Mouse (Mus musculus): Measurements from ENCODE around the gene 1700030J22Rik. TPM values are rescaled to one million over a fixed set of nuclear protein-coding genes. Genes with fewer than 3 reads are reported as not detected.

The 1700030J22Rik gene
- total RNA-seq, 2 experiments from 2014 or later, result 0.10 to 0.33 TPM

DNA sequence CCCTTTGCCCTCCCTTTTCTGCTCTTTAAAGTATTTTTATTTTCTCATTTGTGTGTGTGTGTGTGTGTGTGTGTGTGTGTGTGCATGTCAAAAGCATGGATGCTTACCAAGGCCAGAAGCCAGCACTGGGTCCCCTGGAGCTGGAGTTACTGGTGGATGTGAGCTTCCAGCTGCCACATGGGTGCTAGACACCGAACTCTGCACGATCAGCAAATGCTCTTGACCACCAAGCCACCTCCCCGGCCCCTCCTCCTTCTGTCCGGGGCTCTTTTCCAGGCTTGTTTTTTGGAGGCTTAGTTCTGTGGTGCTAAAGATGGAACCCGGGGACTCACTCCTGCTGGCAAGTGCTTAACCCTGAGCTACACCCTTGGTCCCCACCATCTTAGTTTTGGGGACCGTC, 31.9 kb downstream of the 1700030J22Rik start:
- DNase-seq, result no peak
- TF ChIP-seq CTCF (IDR thresholded peaks at IDR 0.05), result no peak
- Histone ChIP-seq H3K4me3 (peak overlapping the region; percentile 65), H3K27ac (peak overlapping the region; percentile 70)
- intact Hi-C loops (cut with DNase I), result no loop called here

DNA sequence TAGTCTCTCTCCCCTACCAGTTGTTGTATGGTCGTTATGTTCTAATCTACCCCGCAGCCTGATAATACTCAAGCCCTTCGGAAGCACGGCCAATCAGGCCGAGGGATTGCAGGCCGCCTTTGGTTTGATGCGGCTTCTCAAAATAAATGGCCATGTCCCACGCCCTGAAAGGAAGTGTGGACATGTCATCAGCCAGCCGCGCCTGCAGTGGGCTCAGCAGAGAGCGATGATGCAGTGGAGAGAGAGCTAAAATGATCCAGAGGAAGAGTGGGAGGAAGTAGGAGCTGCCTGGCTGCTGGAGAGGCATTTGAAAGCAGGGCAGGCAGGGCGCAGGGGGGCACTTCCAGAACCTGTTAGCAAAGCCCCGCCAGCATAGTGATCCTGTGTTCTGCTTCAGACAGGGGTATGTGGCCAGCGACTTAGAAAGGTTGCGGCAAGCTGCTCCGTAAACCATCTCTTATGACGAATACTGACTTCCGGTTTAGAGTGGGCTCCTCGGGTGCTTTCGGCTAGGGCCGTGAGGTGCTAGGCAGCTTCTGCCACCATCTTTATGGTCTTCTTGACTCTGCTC, 32.4 kb downstream of the 1700030J22Rik start:
- H3K4me3 ChIP-seq, result peak overlapping the region; percentile 65
- peak overlapping the region; percentile 70 for H3K27ac ChIP-seq
- intact Hi-C loops (cut with DNase I), result no loop called here
- no peak for TF ChIP-seq CTCF (IDR thresholded peaks at IDR 0.05)
- DNase-seq, result peak; percentile 28

- intact Hi-C loops (cut with DNase I), result no loop called here
- no peak for DNase-seq
- no peak for TF ChIP-seq CTCF (IDR thresholded peaks at IDR 0.05)
- Histone ChIP-seq H3K27ac (0 out of 2 replicates have a peak overlapping the region, but pooled peaks have one; percentile 70), H3K4me3 (no peak overlapping the region)
Observed at GRCm38 (mm10) chr8:116945169-116945910, 33.4 kb downstream of the 1700030J22Rik start.

GRCm38 (mm10) chr8:116944385-116944696, 34.4 kb downstream of the 1700030J22Rik start:
- no peak for TF ChIP-seq CTCF (IDR thresholded peaks at IDR 0.05)
- intact Hi-C loops (cut with DNase I), result no loop called here
- H3K4me3 ChIP-seq, result peak overlapping the region; percentile 99
- H3K27ac ChIP-seq, result peak overlapping the region; percentile 84
- DNase-seq, result no peak

GRCm38 (mm10) chr8:116943555-116944384, 35.0 kb downstream of the 1700030J22Rik start:
- intact Hi-C loops (cut with DNase I), result loop anchor here (1.0 kb wide), 1 partner anchor 36 kb away; no protein-coding TSS in a partner anchor
- Histone ChIP-seq H3K27ac (peak overlapping the region; percentile 84), H3K4me3 (peak overlapping the region; percentile 99)
- TF ChIP-seq CTCF (IDR thresholded peaks at IDR 0.05), result no peak
- no peak for DNase-seq

DNA sequence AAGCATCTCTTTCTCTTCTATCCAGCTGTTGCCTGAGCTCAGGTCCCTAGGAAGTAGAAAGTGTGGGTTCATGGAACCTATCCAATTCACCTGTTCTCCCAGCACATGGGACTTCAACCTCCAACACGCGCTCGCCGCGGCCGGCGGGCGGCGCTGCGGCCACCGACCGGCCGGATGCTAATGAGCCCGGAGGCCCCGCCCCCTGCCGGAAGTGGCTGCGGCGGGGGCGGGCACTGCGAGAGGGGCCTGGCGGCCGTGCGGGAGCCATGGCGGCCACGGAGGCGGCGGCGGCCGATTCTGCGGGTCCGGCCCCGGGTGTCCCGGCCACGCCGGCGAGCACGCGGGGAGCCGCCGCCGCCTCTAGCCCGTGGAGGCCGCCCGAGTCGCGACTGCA, 35.6 kb downstream of the 1700030J22Rik start, which contains the start of gene Atmin:
Gene Atmin (plus strand): TSS at position 233 of the 394 bp plus-strand sequence.
- Histone ChIP-seq H3K27ac (peak within 1 kb of the TSS; percentile 84), H3K4me3 (peak within 1 kb of the TSS; percentile 99)
- DNase-seq, result peak; percentile 93
- intact Hi-C loops (cut with DNase I), result loop anchor here (1.0 kb wide), 1 partner anchor 36 kb away; no protein-coding TSS in a partner anchor
- TF ChIP-seq CTCF (IDR thresholded peaks at IDR 0.05), result peak; percentile 84

DNA sequence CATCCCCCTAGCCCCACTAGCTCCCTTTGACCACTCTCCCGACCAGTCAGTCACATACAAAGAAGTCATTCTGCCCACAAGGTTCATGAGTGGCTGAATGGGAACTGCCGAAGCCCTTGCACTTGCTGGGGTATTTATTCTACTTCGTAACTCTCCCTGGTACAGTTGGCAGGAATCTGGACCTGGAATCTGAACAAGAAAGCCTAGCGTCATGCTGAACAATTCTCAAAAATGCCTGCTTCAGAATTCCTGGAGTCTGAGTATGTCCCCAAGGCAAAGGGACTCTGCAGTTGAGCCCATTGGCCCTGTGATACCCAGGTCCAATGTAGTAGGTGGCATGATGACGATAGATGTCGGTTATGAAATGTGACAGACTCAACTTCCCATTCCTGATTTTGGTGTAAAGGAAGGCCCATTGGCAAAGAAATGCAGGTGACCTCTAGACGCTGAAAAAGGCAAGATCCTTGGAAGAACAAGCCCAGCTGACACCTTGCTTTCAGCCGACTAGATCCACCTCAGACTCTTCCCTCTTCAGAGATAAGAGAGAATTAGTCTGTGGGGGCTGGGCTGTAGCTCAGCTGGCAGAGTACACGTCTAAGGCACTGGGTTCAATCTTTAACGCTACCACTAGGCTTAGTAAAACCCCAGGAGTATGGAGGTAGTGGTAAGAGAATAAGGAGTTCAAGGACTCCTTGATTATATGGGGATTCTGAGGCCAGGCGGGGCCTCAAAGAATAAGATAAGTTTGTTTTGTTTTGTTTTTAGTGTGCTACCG, 36.3 kb downstream of the 1700030J22Rik start:
- TF ChIP-seq CTCF (IDR thresholded peaks at IDR 0.05), result no peak
- DNase-seq, result no peak
- H3K27ac ChIP-seq, result no peak overlapping the region
- H3K4me3 ChIP-seq, result no peak overlapping the region; the same call in 1 of the 2 replicates
- intact Hi-C loops (cut with DNase I), result loop anchor here (1.0 kb wide), 1 partner anchor 37 kb away; no protein-coding TSS in a partner anchor

DNA sequence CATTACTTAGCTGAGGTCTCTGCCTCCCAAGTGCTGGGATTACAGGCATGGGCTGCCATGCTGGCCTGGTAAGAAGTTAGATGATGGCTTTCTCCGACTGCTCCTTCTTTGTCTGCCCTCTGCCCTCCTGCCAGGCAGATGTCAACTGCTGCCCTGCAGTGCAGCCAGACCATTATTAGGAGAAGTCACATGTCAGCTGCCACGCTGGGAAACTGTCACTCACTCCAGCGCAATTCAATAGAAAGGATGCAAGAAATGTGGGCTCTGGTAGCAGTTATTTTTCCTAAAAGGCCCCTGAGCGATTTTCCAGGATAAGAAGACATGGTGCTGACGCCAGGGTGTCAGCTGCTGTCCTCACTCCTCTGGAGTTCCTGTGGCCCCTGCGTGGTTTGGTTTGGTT, 43.3 kb downstream of the 1700030J22Rik start:
- TF ChIP-seq CTCF (IDR thresholded peaks at IDR 0.05), result no peak
- Histone ChIP-seq H3K4me3 (no peak overlapping the region), H3K27ac (no peak overlapping the region)
- DNase-seq, result no peak
- intact Hi-C loops (cut with DNase I), result no loop called here

GRCm38 (mm10) chr8:116934976-116935375, 43.8 kb downstream of the 1700030J22Rik start:
- Histone ChIP-seq H3K27ac (no peak overlapping the region), H3K4me3 (no peak overlapping the region)
- intact Hi-C loops (cut with DNase I), result no loop called here
- TF ChIP-seq CTCF (IDR thresholded peaks at IDR 0.05), result no peak
- no peak for DNase-seq

- DNase-seq, result no peak
- Histone ChIP-seq H3K27ac (no peak overlapping the region), H3K4me3 (no peak overlapping the region)
- intact Hi-C loops (cut with DNase I), result no loop called here
- 0 out of 2 replicates have a peak, but pooled peaks have one; percentile 2 for TF ChIP-seq CTCF (IDR thresholded peaks at IDR 0.05)
Observed at GRCm38 (mm10) chr8:116928588-116928987, 50.2 kb downstream of the 1700030J22Rik start.

DNA sequence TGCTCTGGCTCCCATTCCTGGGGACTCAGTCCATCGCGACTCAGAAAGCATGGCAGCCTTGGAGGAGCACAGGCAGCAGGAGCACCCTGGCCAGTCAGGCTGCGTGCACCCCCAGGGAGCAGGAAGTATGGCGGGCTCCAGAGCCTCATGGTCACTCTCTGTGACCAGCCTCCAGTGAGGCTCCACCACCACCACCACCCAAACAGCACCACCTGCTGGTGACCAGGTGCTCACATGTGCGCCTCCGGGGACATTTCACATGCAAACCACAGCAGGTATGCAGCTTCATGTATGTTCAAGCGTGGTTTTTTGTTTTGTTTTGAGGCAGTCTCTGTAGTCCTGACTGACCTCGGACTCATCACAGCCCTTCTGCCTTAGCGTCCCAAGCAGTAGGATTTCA, 50.9 kb downstream of the 1700030J22Rik start:
- no peak overlapping the region for H3K4me3 ChIP-seq
- DNase-seq, result peak; percentile 33
- TF ChIP-seq CTCF (IDR thresholded peaks at IDR 0.05), result peak; percentile 59
- no peak overlapping the region for H3K27ac ChIP-seq
- intact Hi-C loops (cut with DNase I), result no loop called here

- intact Hi-C loops (cut with DNase I), result loop anchor here (2.0 kb wide), 1 partner anchor 55 kb away; the partner anchor contains the start of gene 1700030J22Rik
- H3K4me3 ChIP-seq, result no peak overlapping the region
- no peak overlapping the region for H3K27ac ChIP-seq
- no peak for TF ChIP-seq CTCF (IDR thresholded peaks at IDR 0.05)
- no peak for DNase-seq
Observed at GRCm38 (mm10) chr8:116923526-116923925, 55.2 kb downstream of the 1700030J22Rik start.

Measured in gastrocnemius, adult 2 months (tissue).